8 mouse cellular contexts compared by ENCODE assay signal in the genomic region with DNA sequence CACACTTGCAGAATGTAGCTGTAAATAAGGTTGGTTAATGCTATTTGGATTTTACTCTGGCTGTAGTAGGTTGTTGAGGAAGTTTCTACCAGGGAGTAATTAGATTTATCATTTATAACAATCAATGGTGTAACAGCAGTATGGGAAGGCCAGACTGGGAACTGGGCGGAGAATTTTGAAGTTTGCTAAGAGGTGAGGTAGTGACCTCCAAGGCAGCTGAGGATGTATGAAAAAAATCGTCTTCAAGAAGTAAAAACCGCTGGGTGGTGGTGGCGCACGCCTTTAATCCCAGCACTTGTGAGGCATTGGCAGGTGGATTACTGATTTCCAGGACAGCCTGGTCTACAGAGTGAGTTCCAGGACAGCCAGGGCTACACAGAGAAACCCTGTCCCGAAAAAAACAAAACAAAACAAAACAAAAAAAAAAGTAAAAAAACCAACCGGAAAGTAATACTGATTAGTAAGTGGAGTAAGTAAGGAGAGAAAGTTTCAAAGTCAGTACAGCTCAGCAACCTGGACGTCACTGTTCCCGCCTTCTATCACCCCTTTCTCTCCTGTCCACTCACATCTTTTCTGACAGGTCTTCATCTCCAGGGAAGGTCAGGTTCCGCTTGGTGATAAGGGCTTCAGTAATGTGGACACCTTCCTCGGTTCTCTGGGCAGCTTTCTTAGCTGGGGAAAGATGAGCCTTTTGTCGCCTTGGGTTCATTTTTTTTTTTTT. TPM values are rescaled to one million over a fixed set of nuclear protein-coding genes. Genes with fewer than 3 reads are reported as not detected.
DNase-seq lines count a peak whose midpoint lies in the region; ATAC-seq and TF ChIP-seq lines count a peak whose summit lies in the region.

No protein-coding gene starts in this region.

- no peak for ATAC-seq in heart, embryonic 16.5 days (replicated peaks; ENCODE audit: extremely low read depth, insufficient read depth, low FRiP score)
- no peak for ATAC-seq in hindbrain, embryonic 16.5 days
- peak; percentile 3; the same call in 1 of the 2 replicates for ATAC-seq in midbrain, embryonic 15.5 days (replicated peaks)

- 0 out of 2 replicates have a peak, but pooled peaks cover 3% of the 10 kb centered on the region for H3K36me3 ChIP-seq in heart, embryonic 16.5 days (ENCODE audit: control insufficient read depth, insufficient read depth)
- H3K36me3 ChIP-seq in hindbrain, embryonic 16.5 days (ENCODE audit: control insufficient read depth, insufficient read depth, low read length) = peaks cover 5% of the 10 kb centered on the region
- H3K36me3 ChIP-seq in midbrain, embryonic 15.5 days (replicated peaks) = no peaks in the 10 kb centered on the region

- H3K27ac ChIP-seq in heart, embryonic 16.5 days (ENCODE audit: low read length) = no peak overlapping the region
- H3K27ac ChIP-seq in cortical plate, adult 2 months (ENCODE audit: insufficient read depth, low read length) = no peak overlapping the region
- H3K27ac ChIP-seq in hindbrain, embryonic 16.5 days (ENCODE audit: low read depth, low read length) = no peak overlapping the region
- H3K27ac ChIP-seq in midbrain, embryonic 15.5 days = no peak overlapping the region

- DNase-seq in heart, adult 18-20 months = no peak
- DNase-seq in urinary bladder, adult 18-20 months (ENCODE audit: low spot score in 2 of 2) = no peak
- no peak for DNase-seq in thymus, postnatal 25 days
- no peak for DNase-seq in kidney, postnatal 4 days

- H3K4me1 ChIP-seq in heart, embryonic 16.5 days (ENCODE audit: control insufficient read depth, insufficient read depth, low read length) = peaks cover 10% of the 10 kb centered on the region
- peaks cover 5% of the 10 kb centered on the region; the same call in 1 of the 2 replicates for H3K4me1 ChIP-seq in cortical plate, adult 2 months (ENCODE audit: control insufficient read depth, insufficient read depth, low read length)
- H3K4me1 ChIP-seq in hindbrain, embryonic 16.5 days (ENCODE audit: control insufficient read depth, insufficient read depth, low read depth, low read length) = peaks cover 9% of the 10 kb centered on the region
- H3K4me1 ChIP-seq in midbrain, embryonic 15.5 days = peaks cover 15% of the 10 kb centered on the region

- H3K27me3 ChIP-seq in heart, embryonic 16.5 days (ENCODE audit: control insufficient read depth, insufficient read depth, low read length) = no peaks in the 10 kb centered on the region
- H3K27me3 ChIP-seq in hindbrain, embryonic 16.5 days (replicated peaks; ENCODE audit: control insufficient read depth, insufficient read depth, low read length) = no peaks in the 10 kb centered on the region
- no peaks in the 10 kb centered on the region for H3K27me3 ChIP-seq in midbrain, embryonic 15.5 days (replicated peaks)

- H3K4me3 ChIP-seq in heart, embryonic 16.5 days (ENCODE audit: low read length) = peak overlapping the region; percentile 96
- H3K4me3 ChIP-seq in cortical plate, adult 2 months (ENCODE audit: insufficient read depth, low read length) = peak overlapping the region; percentile 79; the same call in 1 of the 2 replicates
- peak overlapping the region; percentile 82 for H3K4me3 ChIP-seq in hindbrain, embryonic 16.5 days (ENCODE audit: low read length)
- peak overlapping the region; percentile 91 for H3K4me3 ChIP-seq in midbrain, embryonic 15.5 days

- WGBS in heart, embryonic 16.5 days = 34% methylated on average over 12 of the region's 12 CpGs
- 51% methylated on average over 12 of the region's 12 CpGs for WGBS in hindbrain, embryonic 16.5 days
- WGBS in midbrain, embryonic 15.5 days = 55% methylated on average over 12 of the region's 12 CpGs

- peak overlapping the region; percentile 99 for H3K4me2 ChIP-seq in heart, embryonic 16.5 days (ENCODE audit: low read depth, low read length)
- H3K4me2 ChIP-seq in hindbrain, embryonic 16.5 days (ENCODE audit: low read length) = peak overlapping the region; percentile 82
- H3K4me2 ChIP-seq in midbrain, embryonic 15.5 days = peak overlapping the region; percentile 75

- no peak for TF ChIP-seq CTCF in cortical plate, adult 2 months (IDR thresholded peaks at IDR 0.05; ENCODE audit: extremely low read depth, insufficient read depth, low read length)

- TF ChIP-seq POLR2A in cortical plate, adult 2 months (IDR thresholded peaks at IDR 0.05; ENCODE audit: extremely low read depth, insufficient read depth, low read length) = no peak

- no peaks in the 10 kb centered on the region for H3K9me3 ChIP-seq in heart, embryonic 16.5 days (replicated peaks; ENCODE audit: control insufficient read depth, low read length)
- no peaks in the 10 kb centered on the region for H3K9me3 ChIP-seq in hindbrain, embryonic 16.5 days (ENCODE audit: control insufficient read depth, low read length)
- H3K9me3 ChIP-seq in midbrain, embryonic 15.5 days = no peaks in the 10 kb centered on the region

- peak overlapping the region; percentile 73; the same call in 1 of the 2 replicates for H3K9ac ChIP-seq in heart, embryonic 16.5 days (ENCODE audit: low read length)
- peak overlapping the region; percentile 65 for H3K9ac ChIP-seq in hindbrain, embryonic 16.5 days (ENCODE audit: low read depth, low read length)
- no peak overlapping the region for H3K9ac ChIP-seq in midbrain, embryonic 15.5 days

RNA-seq across cellular contexts. Expression of gene Lrrc46, which starts 0.7 kb away (rescaled TPM):
- polyA plus RNA-seq in heart, embryonic 16.5 days (2015; fragmentation: Nextera tagmentation; extraction: Ambion mirVana) = 1.1 and 2.0 TPM in 2 replicates
- total RNA-seq in heart, adult 18-20 months (2021) = under 1 TPM; 0.25 to 0.36 TPM
- polyA plus RNA-seq in cortical plate, adult 2 months (2012; rRNA removed) = 0.91 and 1.1 TPM in 2 replicates
- polyA plus RNA-seq in hindbrain, embryonic 16.5 days (2015; fragmentation: Nextera tagmentation; extraction: Ambion mirVana) = 3.4 and 3.9 TPM in 2 replicates
- 3.4 and 3.8 TPM in 2 replicates for polyA plus RNA-seq in midbrain, embryonic 15.5 days (2015; fragmentation: Nextera tagmentation; extraction: Ambion mirVana)

RNA-seq across cellular contexts. Expression of gene Mrpl10, which starts 0.9 kb away (rescaled TPM):
- 66.9 and 67.5 TPM in 2 replicates for polyA plus RNA-seq in heart, embryonic 16.5 days (2015; fragmentation: Nextera tagmentation; extraction: Ambion mirVana)
- 10 to 100 TPM; 92.1 to 94.8 TPM for total RNA-seq in heart, adult 18-20 months (2021)
- 67.7 and 68.6 TPM in 2 replicates for polyA plus RNA-seq in cortical plate, adult 2 months (2012; rRNA removed)
- polyA plus RNA-seq in hindbrain, embryonic 16.5 days (2015; fragmentation: Nextera tagmentation; extraction: Ambion mirVana) = 63.4 and 66.9 TPM in 2 replicates
- polyA plus RNA-seq in midbrain, embryonic 15.5 days (2015; fragmentation: Nextera tagmentation; extraction: Ambion mirVana) = 54.5 and 60.2 TPM in 2 replicates

RNA-seq across cellular contexts. Expression of gene Osbpl7, which starts 10.0 kb away (rescaled TPM):
- polyA plus RNA-seq in heart, embryonic 16.5 days (2015; fragmentation: Nextera tagmentation; extraction: Ambion mirVana) = 5.5 and 5.6 TPM in 2 replicates
- 1 to 10 TPM; 3.8 to 5.1 TPM for total RNA-seq in heart, adult 18-20 months (2021)
- polyA plus RNA-seq in cortical plate, adult 2 months (2012; rRNA removed) = 14.0 and 14.1 TPM in 2 replicates
- 12.5 and 12.9 TPM in 2 replicates for polyA plus RNA-seq in hindbrain, embryonic 16.5 days (2015; fragmentation: Nextera tagmentation; extraction: Ambion mirVana)
- polyA plus RNA-seq in midbrain, embryonic 15.5 days (2015; fragmentation: Nextera tagmentation; extraction: Ambion mirVana) = 12.8 and 14.1 TPM in 2 replicates

RNA-seq across cellular contexts. Expression of gene Scrn2, which starts 10.7 kb away (rescaled TPM):
- polyA plus RNA-seq in heart, embryonic 16.5 days (2015; fragmentation: Nextera tagmentation; extraction: Ambion mirVana) = 19.1 and 20.4 TPM in 2 replicates
- total RNA-seq in heart, adult 18-20 months (2021) = 10 to 100 TPM; 15.4 TPM
- polyA plus RNA-seq in cortical plate, adult 2 months (2012; rRNA removed) = 4.4 and 6.3 TPM in 2 replicates
- 14.5 and 16.8 TPM in 2 replicates for polyA plus RNA-seq in hindbrain, embryonic 16.5 days (2015; fragmentation: Nextera tagmentation; extraction: Ambion mirVana)
- 15.0 and 16.4 TPM in 2 replicates for polyA plus RNA-seq in midbrain, embryonic 15.5 days (2015; fragmentation: Nextera tagmentation; extraction: Ambion mirVana)

RNA-seq across cellular contexts. Expression of gene Sp6, which starts 27.3 kb away (rescaled TPM):
- polyA plus RNA-seq in heart, embryonic 16.5 days (2015; fragmentation: Nextera tagmentation; extraction: Ambion mirVana) = 0.21 TPM in 1 of 2 replicates, not detected in the other
- under 1 TPM in 1 of 2 experiments, not detected in 1; 0.21 TPM for total RNA-seq in heart, adult 18-20 months (2021)
- 0.69 and 0.85 TPM in 2 replicates for polyA plus RNA-seq in cortical plate, adult 2 months (2012; rRNA removed)
- 0.32 and 0.35 TPM in 2 replicates for polyA plus RNA-seq in hindbrain, embryonic 16.5 days (2015; fragmentation: Nextera tagmentation; extraction: Ambion mirVana)
- polyA plus RNA-seq in midbrain, embryonic 15.5 days (2015; fragmentation: Nextera tagmentation; extraction: Ambion mirVana) = 0.37 TPM in 1 of 2 replicates, not detected in the other
